Mouse (Mus musculus): ENCODE results near the gene Fcrl1. TPM values are rescaled to one million over a fixed set of nuclear protein-coding genes. Genes with fewer than 3 reads are reported as not detected.

Fcrl1 gene
- polyA plus RNA-seq, 1 experiment from 2014 or later = 0.39 TPM

- Histone ChIP-seq H3K9me3 (replicated peaks; ENCODE audit: control insufficient read depth, low read length) (no peaks in the 10 kb centered on the region), H3K36me3 (ENCODE audit: control insufficient read depth, insufficient read depth, low read length) (no peaks in the 10 kb centered on the region), H3K27ac (ENCODE audit: low read length) (no peak overlapping the region), H3K9ac (ENCODE audit: low read length) (no peak overlapping the region), H3K4me2 (ENCODE audit: low read depth, low read length) (no peak overlapping the region), H3K4me1 (ENCODE audit: control insufficient read depth, insufficient read depth, low read length) (no peaks in the 10 kb centered on the region), H3K27me3 (ENCODE audit: control insufficient read depth, insufficient read depth, low read length) (no peaks in the 10 kb centered on the region), H3K4me3 (replicated peaks; ENCODE audit: low read length) (no peak overlapping the region)
- 43% methylated on average over 6 of the region's 6 CpGs for WGBS
- ATAC-seq (ENCODE audit: insufficient read depth, low FRiP score) = no peak
Observed at GRCm38 (mm10) chr3:87443968-87444367, 67.8 kb downstream of the Fcrl1 start.

Other genes starting within 250 kb of the Fcrl1 start
- 9.6 and 11.0 TPM in 2 replicates for gene Kirrel, start 201.6 kb upstream of the Fcrl1 start, polyA plus RNA-seq (2015; fragmentation: Nextera tagmentation; extraction: Ambion mirVana)
- gene Fcrls, start 112.6 kb upstream of the Fcrl1 start, polyA plus RNA-seq (2015; fragmentation: Nextera tagmentation; extraction: Ambion mirVana) = 11.4 and 12.4 TPM in 2 replicates
- gene Cd5l, start 18.5 kb upstream of the Fcrl1 start, polyA plus RNA-seq (2015; fragmentation: Nextera tagmentation; extraction: Ambion mirVana) = 2.0 and 2.5 TPM in 2 replicates
- not detected in 2 replicates for gene Fcrl5, start 59.4 kb downstream of the Fcrl1 start, polyA plus RNA-seq (2015; fragmentation: Nextera tagmentation; extraction: Ambion mirVana)
- gene Etv3, start 149.0 kb downstream of the Fcrl1 start, polyA plus RNA-seq (2015; fragmentation: Nextera tagmentation; extraction: Ambion mirVana) = 14.4 and 17.1 TPM in 2 replicates
- gene Arhgef11, start 241.2 kb downstream of the Fcrl1 start, polyA plus RNA-seq (2015; fragmentation: Nextera tagmentation; extraction: Ambion mirVana) = 14.7 and 16.7 TPM in 2 replicates

All from stomach, embryonic 16.5 days (tissue).